Mouse (Mus musculus) cerebellum, adult 2 months (tissue): Measurements from ENCODE around the gene Arglu1.

Source experiments
- CTCF ChIP-seq: fragments of 200-500 bp; IDR thresholded peaks from 2 replicates; pipeline ENCODE4 v1.5.1; 2011; ENCODE audit warnings: low read depth, mild to moderate bottlenecking, control low read depth, low read length, moderate library complexity, borderline replicate concordance; ENCODE audit not compliant: insufficient read depth
- POLR2A ChIP-seq: fragments of 200-500 bp; IDR thresholded peaks from 2 replicates; pipeline ENCODE4 v1.6.1; 2011; ENCODE audit warnings: low read length, control low read depth, borderline replicate concordance; ENCODE audit not compliant: insufficient read depth

GRCm38 (mm10) chr8:8653343-8653742, 37.0 kb downstream of the Arglu1 start:
- no peak for TF ChIP-seq POLR2A
- TF ChIP-seq CTCF = no peak
